Mouse (Mus musculus) limb, embryonic 14.5 days (tissue): ENCODE data around the gene Olfr399. TPM values are rescaled to one million over a fixed set of nuclear protein-coding genes. Genes with fewer than 3 reads are reported as not detected.

Experiments
- ATAC-seq: fragments of 200-750 bp; cut with Nextera tagmentation; 2 replicates; pipeline ENCODE4 v1.8.0; 2017; ENCODE audit warnings: low read depth, moderate number of reproducible peaks, moderate TSS enrichment; ENCODE audit not compliant: low FRiP score
- DNase-seq: peaks from one replicate; pipeline ENCODE4 v3.0.0-alpha.2; 2015; ENCODE audit warnings: low spot score
- H3K27ac ChIP-seq: fragments of 300-500 bp; sonication (generic); replicated peaks from 2 replicates; pipeline ENCODE4 v1.5.1; 2014; ENCODE audit warnings: low read depth, mild to moderate bottlenecking, low read length, moderate library complexity, mixed read lengths
- H3K27me3 ChIP-seq: fragments of 300-500 bp; sonication (generic); 2 replicates; pipeline ENCODE4 v1.6.1; 2014; ENCODE audit warnings: low read length, mixed read lengths; ENCODE audit not compliant: control insufficient read depth, insufficient read depth
- H3K36me3 ChIP-seq: fragments of 300-500 bp; sonication (generic); 2 replicates; pipeline ENCODE4 v1.6.1; 2014; ENCODE audit warnings: mild to moderate bottlenecking, low read length, moderate library complexity, mixed read lengths; ENCODE audit not compliant: control insufficient read depth, insufficient read depth
- H3K4me1 ChIP-seq: fragments of 300-500 bp; sonication (generic); 2 replicates; pipeline ENCODE4 v1.6.1; 2014; ENCODE audit warnings: antibody characterized with exemption, low read length, mixed read lengths; ENCODE audit not compliant: control insufficient read depth, insufficient read depth
- H3K4me2 ChIP-seq: fragments of 300-500 bp; sonication (generic); replicated peaks from 2 replicates; pipeline ENCODE4 v1.6.1; 2014; ENCODE audit warnings: low read depth, mild to moderate bottlenecking, low read length, moderate library complexity; ENCODE audit not compliant: severe bottlenecking
- H3K4me3 ChIP-seq: fragments of 300-500 bp; sonication (generic); replicated peaks from 2 replicates; pipeline ENCODE4 v1.5.1; 2014; ENCODE audit warnings: low read length
- H3K9ac ChIP-seq: fragments of 300-500 bp; sonication (generic); 2 replicates; pipeline ENCODE4 v1.6.1; 2014; ENCODE audit warnings: mild to moderate bottlenecking, low read depth, low read length, moderate library complexity; ENCODE audit not compliant: severe bottlenecking
- H3K9me3 ChIP-seq: fragments of 300-500 bp; sonication (generic); 2 replicates; pipeline ENCODE4 v1.6.1; 2016; ENCODE audit warnings: low read length; ENCODE audit not compliant: control insufficient read depth
- POLR2A ChIP-seq: fragments of 200-500 bp; IDR thresholded peaks from 2 replicates; pipeline ENCODE4 v1.8.0; 2012; ENCODE audit warnings: inconsistent platforms, mild to moderate bottlenecking, moderate library complexity, borderline replicate concordance; ENCODE audit not compliant: insufficient read depth, insufficient read length; ENCODE audit errors: extremely low read depth
- WGBS: fragments of 180-500 bp; shearing (Covaris S2); extraction: QIAGEN DNeasy Blood & Tissue Kit; methylation state at CpG from one replicate; pipeline ENCODE4 v1.1.7; 2014; 5-methylcytosine and 5-hydroxymethylcytosine counted together
- polyA plus RNA-seq, 2 experiments: library from polyadenylated mRNA; depleted of rRNA in 1 of 2; stranded (reverse) in 1 of 2; unstranded in 1 of 2; fragments of >200 nt; fragmentation: Nextera tagmentation in 1 of 2; extraction: Ambion mirVana in 1 of 2; gene quantifications; 2 replicates each; pipeline versions ENCODE4 v1.2.1 to v1.2.3; 2012 to 2014

The Olfr399 gene
- polyA plus RNA-seq (2012; rRNA removed) (not detected in 2 replicates), polyA plus RNA-seq (2014; fragmentation: Nextera tagmentation; extraction: Ambion mirVana) (not detected in 2 replicates)

DNA sequence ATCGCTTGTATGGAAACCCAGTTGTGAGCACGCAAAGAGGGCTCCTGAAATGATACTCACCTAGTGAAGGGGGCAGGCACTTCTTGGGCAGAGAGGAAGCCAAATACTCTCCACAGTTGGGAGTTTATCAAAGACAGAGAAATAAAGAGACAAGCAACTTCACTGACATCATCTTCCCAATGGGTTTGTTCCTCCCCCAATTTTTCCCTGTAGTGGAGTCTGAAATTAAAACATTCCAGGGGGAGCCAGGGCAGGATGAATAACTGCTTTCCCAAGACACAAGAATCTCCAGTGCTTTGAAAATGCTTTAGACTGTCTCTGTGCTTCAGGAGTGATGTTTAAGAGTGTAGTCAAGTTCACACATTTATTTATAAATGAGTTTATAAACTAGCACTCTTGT lies at the start of gene Olfr399, which contains the start of gene Olfr139:
Gene Olfr399, minus strand, starts transcription at position 165 of the 400 bp plus-strand sequence.
Gene Olfr139, minus strand, starts transcription at position 101 of the 400 bp plus-strand sequence.
- peaks cover 8% of the 10 kb centered on the region; the same call in 1 of the 2 replicates for H3K9me3 ChIP-seq
- 78% methylated on average over 2 of the region's 2 CpGs for WGBS
- no peak within 1 kb of the TSS for H3K4me2 ChIP-seq
- no peak within 1 kb of the TSS for H3K4me3 ChIP-seq
- no peaks in the 10 kb centered on the region for H3K27me3 ChIP-seq
- no peak within 1 kb of the TSS for H3K9ac ChIP-seq
- no peaks in the 10 kb centered on the region for H3K4me1 ChIP-seq
- ATAC-seq, result no peak
- no peak for TF ChIP-seq POLR2A
- DNase-seq, result no peak
- H3K27ac ChIP-seq, result no peak within 1 kb of the TSS
- no peaks in the 10 kb centered on the region for H3K36me3 ChIP-seq

DNA sequence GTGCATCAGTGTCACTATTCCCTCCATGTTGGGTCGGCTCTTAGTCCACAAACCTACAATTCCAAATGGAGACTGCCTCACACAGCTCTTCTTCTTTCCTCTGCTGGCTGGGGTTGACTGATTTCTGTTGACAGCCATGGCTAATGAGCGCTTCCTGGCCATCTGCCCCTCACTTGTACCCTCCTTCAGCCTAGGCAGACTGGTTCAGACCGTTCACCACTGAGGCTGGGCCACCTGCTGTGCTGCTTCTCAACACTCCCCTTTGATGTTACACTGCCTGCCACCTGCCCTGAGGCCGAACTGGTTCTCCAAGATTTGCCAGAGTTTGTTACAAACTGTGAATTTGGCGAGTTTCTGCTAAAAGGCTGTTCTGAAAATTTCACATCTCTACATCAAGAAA lies 48.7 kb upstream of the Olfr399 start:
- Histone ChIP-seq H3K27me3 (no peaks in the 10 kb centered on the region), H3K4me1 (no peaks in the 10 kb centered on the region), H3K27ac (no peak overlapping the region), H3K36me3 (no peaks in the 10 kb centered on the region), H3K9ac (no peak overlapping the region), H3K4me3 (no peak overlapping the region), H3K9me3 (no peaks in the 10 kb centered on the region), H3K4me2 (no peak overlapping the region)
- no peak for DNase-seq
- WGBS, result 34% methylated on average over 5 of the region's 5 CpGs
- no peak for TF ChIP-seq POLR2A
- no peak for ATAC-seq

DNA sequence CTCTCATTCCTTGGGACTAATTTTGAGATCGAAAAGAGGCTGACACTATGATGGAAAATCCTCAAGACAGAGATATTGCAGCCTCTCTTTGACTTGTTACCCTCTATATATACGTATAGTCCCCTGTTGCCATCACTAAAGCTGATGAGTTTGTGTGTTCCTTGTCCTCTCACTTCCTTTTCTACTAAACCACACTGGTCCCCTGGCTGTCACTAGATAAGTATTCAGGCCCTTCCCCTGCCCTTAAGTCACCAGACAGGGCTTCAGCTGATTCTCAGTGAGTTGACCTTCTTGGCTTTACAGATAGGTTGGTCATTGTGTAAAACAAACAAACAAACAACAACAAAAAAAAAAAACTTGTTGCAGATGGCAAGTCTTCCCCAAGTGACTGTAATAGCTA lies 45.1 kb upstream of the Olfr399 start:
- DNase-seq, result no peak
- Histone ChIP-seq H3K4me2 (no peak overlapping the region), H3K4me3 (no peak overlapping the region), H3K9ac (no peak overlapping the region), H3K9me3 (no peaks in the 10 kb centered on the region), H3K4me1 (no peaks in the 10 kb centered on the region), H3K27ac (no peak overlapping the region), H3K36me3 (no peaks in the 10 kb centered on the region), H3K27me3 (no peaks in the 10 kb centered on the region)
- WGBS, result 48% methylated on average over 2 of the region's 2 CpGs
- ATAC-seq, result no peak
- TF ChIP-seq POLR2A, result no peak

DNA sequence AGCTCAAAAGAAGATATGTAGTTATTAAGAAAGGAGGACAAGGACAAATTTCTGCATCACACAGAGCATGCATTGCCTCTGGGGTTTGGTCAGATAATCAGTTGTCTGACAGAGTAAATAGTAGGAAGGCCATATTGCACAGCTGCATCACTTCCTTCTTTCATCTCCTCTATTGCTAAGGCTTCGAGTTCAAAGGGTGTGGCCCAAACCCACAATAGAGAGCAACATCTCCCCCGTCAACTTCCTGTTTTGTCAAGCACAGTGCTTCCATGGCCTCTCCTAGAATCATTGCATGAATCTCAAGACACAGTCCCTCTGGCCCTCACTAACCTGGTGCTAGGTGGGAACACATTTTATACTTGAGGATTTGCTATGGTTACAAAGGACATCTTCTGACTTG lies 44.3 kb upstream of the Olfr399 start:
- no peaks in the 10 kb centered on the region for H3K27me3 ChIP-seq
- ATAC-seq (no peak), DNase-seq (no peak)
- H3K4me3 ChIP-seq, result no peak overlapping the region
- 85% methylated on average over 2 of the region's 2 CpGs for WGBS
- no peaks in the 10 kb centered on the region for H3K4me1 ChIP-seq
- no peak for TF ChIP-seq POLR2A
- H3K9ac ChIP-seq, result no peak overlapping the region
- no peak overlapping the region for H3K27ac ChIP-seq
- no peaks in the 10 kb centered on the region for H3K36me3 ChIP-seq
- no peak overlapping the region for H3K4me2 ChIP-seq
- H3K9me3 ChIP-seq, result no peaks in the 10 kb centered on the region

DNA sequence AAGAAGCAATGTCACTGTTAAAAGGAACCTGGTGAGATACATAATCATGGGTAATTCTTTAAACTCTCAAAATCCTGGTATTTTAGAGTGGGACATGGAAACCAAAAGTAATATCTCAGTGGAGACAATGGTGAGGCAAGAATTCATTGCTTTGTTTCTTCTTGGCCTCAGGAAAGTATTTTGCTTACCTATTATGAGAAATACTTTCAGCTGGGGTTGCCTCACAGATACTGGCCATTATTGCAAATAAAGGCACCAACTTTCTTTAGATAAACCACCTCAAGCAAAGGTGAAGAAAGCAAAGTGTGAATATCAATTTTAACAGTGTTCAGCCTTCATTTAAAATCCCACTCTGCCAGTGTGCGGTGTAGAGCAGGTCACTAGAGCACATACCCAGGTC lies 13.2 kb upstream of the Olfr399 start, which contains the start of gene Zfp616:
Gene Zfp616, plus strand, starts transcription at position 301 of the 400 bp plus-strand sequence.
- DNase-seq, result no peak
- no peak for TF ChIP-seq POLR2A
- H3K9me3 ChIP-seq, result no peaks in the 10 kb centered on the region; the same call in 1 of the 2 replicates
- 87% methylated on average over 1 of the region's 1 CpGs for WGBS
- no peak for ATAC-seq
- H3K9ac ChIP-seq, result no peak within 1 kb of the TSS
- no peaks in the 10 kb centered on the region for H3K4me1 ChIP-seq
- no peak within 1 kb of the TSS for H3K4me3 ChIP-seq
- no peak within 1 kb of the TSS for H3K4me2 ChIP-seq
- no peaks in the 10 kb centered on the region for H3K36me3 ChIP-seq
- H3K27me3 ChIP-seq, result no peaks in the 10 kb centered on the region
- H3K27ac ChIP-seq, result no peak within 1 kb of the TSS
